Mouse (Mus musculus) myocyte (in vitro differentiated cells): ENCODE measurements around the gene Prnd.

Experiments used
- CEBPB ChIP-seq: IDR thresholded peaks from 2 replicates; pipeline ENCODE4 v1.6.1; 2011; ENCODE audit warnings: mild to moderate bottlenecking, moderate library complexity; ENCODE audit not compliant: poor library complexity, insufficient read depth, severe bottlenecking
- E2F4 ChIP-seq: IDR thresholded peaks from one replicate; pipeline ENCODE4 v1.6.1; 2011; ENCODE audit warnings: mild to moderate bottlenecking, control low read depth, moderate library complexity; ENCODE audit not compliant: insufficient read depth
- MAX ChIP-seq: IDR thresholded peaks from one replicate; pipeline ENCODE4 v1.6.1; 2011; ENCODE audit warnings: low read depth, mild to moderate bottlenecking, control low read depth
- MYOG ChIP-seq, 3 experiments: IDR thresholded peaks; one replicate each; pipeline ENCODE4 v1.6.1; 2011; ENCODE audit warnings: control low read depth in 2 of 3, low read depth in 2 of 3, mild to moderate bottlenecking in 2 of 3; ENCODE audit not compliant: insufficient read length in 2 of 3, control insufficient read depth in 1 of 3, insufficient read depth in 1 of 3
- POLR2A ChIP-seq: IDR thresholded peaks from one replicate; pipeline ENCODE4 v1.6.1; 2011; ENCODE audit warnings: low read depth, mild to moderate bottlenecking, control low read depth, moderate library complexity; ENCODE audit not compliant: insufficient read length
- POLR2AphosphoS2 ChIP-seq: IDR thresholded peaks from one replicate; pipeline ENCODE4 v1.6.1; 2011; ENCODE audit warnings: low read depth, control low read depth; ENCODE audit not compliant: insufficient read length
- REST ChIP-seq: IDR thresholded peaks from one replicate; pipeline ENCODE4 v1.6.1; 2011; ENCODE audit warnings: mild to moderate bottlenecking, control low read depth, moderate library complexity; ENCODE audit not compliant: insufficient read depth, insufficient read length
- SRF ChIP-seq: IDR thresholded peaks from one replicate; pipeline ENCODE4 v1.6.1; 2011; ENCODE audit warnings: low read depth; ENCODE audit not compliant: control insufficient read depth, insufficient read length
- TCF12 ChIP-seq: IDR thresholded peaks from one replicate; pipeline ENCODE4 v1.6.1; 2011; ENCODE audit warnings: mild to moderate bottlenecking, control low read depth; ENCODE audit not compliant: poor library complexity, insufficient read depth, severe bottlenecking
- TCF3 ChIP-seq: IDR thresholded peaks from one replicate; pipeline ENCODE4 v1.6.1; 2011; ENCODE audit warnings: low read depth, control low read depth; ENCODE audit not compliant: insufficient read length
- USF1 ChIP-seq: IDR thresholded peaks from one replicate; pipeline ENCODE4 v1.6.1; 2011; ENCODE audit warnings: low read depth, mild to moderate bottlenecking, control low read depth, moderate library complexity

GRCm38 (mm10) chr2:131939404-131940111, 11.1 kb upstream of the Prnd start:
- TF ChIP-seq REST (no peak), POLR2A (peak; percentile 33), MAX (no peak), TCF3 (no peak), POLR2AphosphoS2 (peak; percentile 44), MYOG (IDR thresholded peaks at IDR 0.05; ENCODE audit: control insufficient read depth in 1 of 3, insufficient read depth in 1 of 3, insufficient read length in 2 of 3, low read depth in 2 of 3) (no peak), USF1 (no peak), TCF12 (no peak), E2F4 (no peak), CEBPB (no peak), SRF (no peak)
